Mouse (Mus musculus) midbrain, embryonic 16.5 days (tissue): Measurements from ENCODE around the gene F930015N05Rik. TPM values are rescaled to one million over a fixed set of nuclear protein-coding genes. Genes with fewer than 3 reads are reported as not detected.

ENCODE experiments used
- ATAC-seq: fragments of 200-750 bp; cut with Nextera tagmentation; 2 replicates; pipeline ENCODE4 v1.8.0; 2017; ENCODE audit warnings: moderate TSS enrichment
- H3K27ac ChIP-seq: fragments of 300-500 bp; sonication (generic); 2 replicates; pipeline ENCODE4 v1.5.1; 2014; ENCODE audit warnings: mild to moderate bottlenecking, low read length, mixed read lengths
- H3K27me3 ChIP-seq: fragments of 300-500 bp; sonication (generic); 2 replicates; pipeline ENCODE4 v1.6.1; 2014; ENCODE audit warnings: low read depth, low read length, mixed read lengths; ENCODE audit not compliant: control insufficient read depth, insufficient read depth
- H3K36me3 ChIP-seq: fragments of 300-500 bp; sonication (generic); 2 replicates; pipeline ENCODE4 v1.6.1; 2014; ENCODE audit warnings: mild to moderate bottlenecking, low read length, moderate library complexity, mixed read lengths; ENCODE audit not compliant: control insufficient read depth, insufficient read depth
- H3K4me1 ChIP-seq: fragments of 300-500 bp; sonication (generic); 2 replicates; pipeline ENCODE4 v1.6.1; 2014; ENCODE audit warnings: mild to moderate bottlenecking, low read length, mixed read lengths; ENCODE audit not compliant: control insufficient read depth, insufficient read depth
- H3K4me2 ChIP-seq: fragments of 300-500 bp; sonication (generic); 2 replicates; pipeline ENCODE4 v1.6.1; 2014; ENCODE audit warnings: mild to moderate bottlenecking, low read length, mixed read lengths
- H3K4me3 ChIP-seq: fragments of 300-500 bp; sonication (generic); 2 replicates; pipeline ENCODE4 v1.5.1; 2014; ENCODE audit warnings: low read depth, mild to moderate bottlenecking, low read length, moderate library complexity, mixed read lengths
- H3K9ac ChIP-seq: fragments of 300-500 bp; sonication (generic); 2 replicates; pipeline ENCODE4 v1.6.1; 2014; ENCODE audit warnings: low read depth, low read length, mixed read lengths
- H3K9me3 ChIP-seq: fragments of 300-500 bp; sonication (generic); replicated peaks from 2 replicates; pipeline ENCODE4 v1.6.1; 2014; ENCODE audit warnings: mild to moderate bottlenecking, low read length, mixed read lengths; ENCODE audit not compliant: control insufficient read depth, poor library complexity, severe bottlenecking
- WGBS: fragments of 180-500 bp; shearing (Covaris S2); extraction: QIAGEN DNeasy Blood & Tissue Kit; methylation state at CpG from one replicate; pipeline ENCODE4 v1.1.7; 2014; 5-methylcytosine and 5-hydroxymethylcytosine counted together
- polyA plus RNA-seq: library from polyadenylated mRNA; unstranded; fragments of >200 nt; fragmentation: Nextera tagmentation; extraction: Ambion mirVana; gene quantifications from 2 replicates; pipeline ENCODE4 v1.2.1, GENCODE M21; 2015

The F930015N05Rik gene
- polyA plus RNA-seq, result 0.85 and 1.2 TPM in 2 replicates

DNA sequence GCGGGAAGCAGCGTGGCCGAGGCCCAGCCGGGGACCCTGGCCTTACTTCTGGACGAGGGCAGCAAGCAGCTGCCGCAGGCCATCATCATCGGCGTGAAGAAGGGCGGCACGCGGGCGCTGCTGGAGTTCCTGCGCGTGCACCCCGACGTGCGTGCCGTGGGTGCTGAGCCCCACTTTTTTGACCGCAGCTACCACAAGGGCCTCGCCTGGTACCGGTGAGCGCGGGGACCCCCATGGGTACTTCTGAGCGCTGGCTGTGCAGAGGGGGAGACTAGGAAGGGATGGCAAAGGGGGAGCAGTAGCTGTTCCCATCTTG is at the start of gene F930015N05Rik:
Gene F930015N05Rik, minus strand, starts transcription at position 242 of the 316 bp plus-strand sequence.
- H3K9me3 ChIP-seq, result no peaks in the 10 kb centered on the region
- H3K9ac ChIP-seq, result peak within 1 kb of the TSS; percentile 74
- WGBS, result 1% methylated on average over 24 of the region's 24 CpGs
- peak within 1 kb of the TSS; percentile 95 for H3K4me2 ChIP-seq
- no peak for ATAC-seq
- no peaks in the 10 kb centered on the region for H3K36me3 ChIP-seq
- peaks cover 5% of the 10 kb centered on the region; the same call in 1 of the 2 replicates for H3K27me3 ChIP-seq
- peaks cover 11% of the 10 kb centered on the region for H3K4me1 ChIP-seq
- H3K27ac ChIP-seq, result peak within 1 kb of the TSS; percentile 55
- H3K4me3 ChIP-seq, result peak within 1 kb of the TSS; percentile 60

DNA sequence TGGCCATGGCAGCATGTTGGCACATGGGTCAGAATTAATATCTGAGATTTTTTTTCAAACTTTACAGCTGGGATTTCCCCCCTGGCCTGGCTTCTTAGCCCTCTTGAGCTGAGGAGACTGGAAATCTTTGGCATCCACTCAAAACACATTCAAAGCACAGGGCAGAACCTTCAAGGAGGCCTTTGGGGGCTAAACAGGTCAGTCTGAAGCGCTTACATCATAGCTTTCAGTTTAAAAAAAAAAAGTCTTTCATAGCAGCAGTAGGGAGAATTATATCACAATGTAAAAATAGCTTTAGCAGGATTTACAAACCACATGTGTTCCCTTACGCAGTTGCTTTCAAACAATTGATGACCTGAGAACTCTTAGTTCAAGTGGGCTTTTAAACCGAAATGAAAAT is 45.0 kb upstream of the F930015N05Rik start:
- H3K27ac ChIP-seq, result no peak overlapping the region
- peaks cover 2% of the 10 kb centered on the region; the same call in 1 of the 2 replicates for H3K4me1 ChIP-seq
- WGBS, result 73% methylated on average over 3 of the region's 3 CpGs
- no peaks in the 10 kb centered on the region for H3K27me3 ChIP-seq
- no peak overlapping the region for H3K4me3 ChIP-seq
- ATAC-seq, result no peak
- no peak overlapping the region for H3K4me2 ChIP-seq
- no peaks in the 10 kb centered on the region for H3K36me3 ChIP-seq
- no peaks in the 10 kb centered on the region for H3K9me3 ChIP-seq
- H3K9ac ChIP-seq, result no peak overlapping the region

DNA sequence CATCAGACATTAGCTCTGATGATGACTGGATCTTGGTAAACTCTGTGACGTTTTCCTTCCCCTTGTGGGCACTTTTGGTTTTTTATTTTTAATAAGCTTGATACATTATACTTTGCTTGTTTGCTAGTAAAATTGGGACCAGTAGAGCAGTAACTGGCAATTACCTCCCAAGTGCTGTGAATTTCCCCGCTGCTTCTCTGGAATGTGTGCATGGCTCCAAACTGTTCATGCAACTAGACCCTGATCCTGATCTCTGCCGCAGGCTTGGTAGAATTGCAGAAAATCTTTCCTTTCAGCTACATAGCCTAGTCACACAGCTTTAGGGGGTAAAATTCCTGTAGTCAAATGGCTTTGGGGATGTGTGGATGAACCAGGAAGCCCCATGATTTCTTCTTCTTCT is 37.2 kb upstream of the F930015N05Rik start:
- Histone ChIP-seq H3K27ac (no peak overlapping the region), H3K27me3 (no peaks in the 10 kb centered on the region), H3K36me3 (no peaks in the 10 kb centered on the region), H3K4me2 (no peak overlapping the region), H3K4me3 (no peak overlapping the region), H3K9ac (no peak overlapping the region), H3K4me1 (no peaks in the 10 kb centered on the region), H3K9me3 (no peaks in the 10 kb centered on the region)
- no peak for ATAC-seq
- 94% methylated on average over 3 of the region's 3 CpGs for WGBS

DNA sequence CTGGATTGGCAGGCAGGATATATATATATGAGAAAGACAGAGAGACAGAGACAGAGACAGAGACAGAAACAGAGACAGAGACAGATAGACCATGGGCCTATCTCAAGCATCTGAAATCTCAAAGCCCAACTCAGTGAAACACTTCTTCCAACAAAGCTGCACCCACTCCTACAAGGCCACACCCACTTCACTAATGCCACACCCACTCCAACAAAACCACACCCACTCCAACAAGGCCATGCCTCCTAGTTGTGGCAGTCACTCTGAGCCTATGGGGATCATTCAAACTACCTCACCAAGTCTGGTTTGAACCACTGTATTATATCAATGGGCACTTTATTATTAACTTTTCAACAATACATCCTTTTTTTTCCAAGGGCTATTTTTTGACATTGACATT is 34.2 kb upstream of the F930015N05Rik start:
- Histone ChIP-seq H3K4me1 (no peaks in the 10 kb centered on the region), H3K27me3 (no peaks in the 10 kb centered on the region), H3K27ac (no peak overlapping the region), H3K4me3 (no peak overlapping the region), H3K36me3 (no peaks in the 10 kb centered on the region), H3K9me3 (no peaks in the 10 kb centered on the region), H3K4me2 (no peak overlapping the region), H3K9ac (no peak overlapping the region)
- ATAC-seq, result no peak

DNA sequence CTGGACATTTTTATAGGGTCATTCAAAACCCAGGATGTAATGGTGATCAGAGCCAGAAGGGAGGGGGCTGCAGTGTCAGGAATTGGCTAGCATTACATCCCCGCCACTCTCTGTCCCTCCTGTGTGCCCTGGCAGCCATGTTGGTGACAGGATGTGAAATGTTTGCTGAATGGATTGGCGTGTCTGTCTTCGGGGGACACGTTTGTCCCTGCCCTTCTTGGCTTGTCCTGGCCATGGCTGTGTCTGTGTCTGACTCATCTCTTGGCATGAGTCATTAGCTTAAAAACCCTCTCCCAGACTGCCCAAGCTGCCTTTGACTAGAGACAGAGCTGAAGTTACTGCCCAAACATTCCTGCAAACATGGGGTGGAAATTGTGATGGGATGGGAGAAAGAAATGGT is 32.3 kb upstream of the F930015N05Rik start:
- Histone ChIP-seq H3K27me3 (no peaks in the 10 kb centered on the region), H3K27ac (no peak overlapping the region), H3K9ac (no peak overlapping the region), H3K4me2 (no peak overlapping the region), H3K4me1 (no peaks in the 10 kb centered on the region), H3K36me3 (no peaks in the 10 kb centered on the region), H3K9me3 (no peaks in the 10 kb centered on the region), H3K4me3 (no peak overlapping the region)
- WGBS, result 77% methylated on average over 4 of the region's 4 CpGs
- no peak for ATAC-seq

DNA sequence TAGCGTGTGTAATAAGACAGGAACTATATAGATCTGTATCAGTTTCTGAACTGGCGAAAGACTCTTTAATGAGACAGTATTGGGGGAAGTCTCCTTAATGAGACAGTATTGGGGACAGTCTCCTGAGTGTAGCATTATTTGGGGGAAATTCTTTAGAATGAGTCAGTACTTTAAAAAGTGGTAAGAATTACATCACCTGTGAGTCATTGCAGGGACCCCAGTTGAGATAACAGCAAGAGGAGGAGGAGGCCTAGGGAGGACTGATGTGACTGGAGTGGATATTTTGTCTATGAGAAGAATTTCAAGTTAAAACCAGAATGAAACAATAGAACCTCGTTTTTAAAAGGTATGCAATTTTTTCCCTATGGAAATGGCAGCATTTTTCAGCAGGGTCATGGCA is 25.3 kb upstream of the F930015N05Rik start:
- Histone ChIP-seq H3K4me2 (no peak overlapping the region), H3K9ac (no peak overlapping the region), H3K36me3 (no peaks in the 10 kb centered on the region), H3K4me1 (no peaks in the 10 kb centered on the region), H3K4me3 (no peak overlapping the region), H3K9me3 (no peaks in the 10 kb centered on the region), H3K27me3 (no peaks in the 10 kb centered on the region), H3K27ac (no peak overlapping the region)
- ATAC-seq, result no peak
- WGBS, result 84% methylated on average over 3 of the region's 3 CpGs

DNA sequence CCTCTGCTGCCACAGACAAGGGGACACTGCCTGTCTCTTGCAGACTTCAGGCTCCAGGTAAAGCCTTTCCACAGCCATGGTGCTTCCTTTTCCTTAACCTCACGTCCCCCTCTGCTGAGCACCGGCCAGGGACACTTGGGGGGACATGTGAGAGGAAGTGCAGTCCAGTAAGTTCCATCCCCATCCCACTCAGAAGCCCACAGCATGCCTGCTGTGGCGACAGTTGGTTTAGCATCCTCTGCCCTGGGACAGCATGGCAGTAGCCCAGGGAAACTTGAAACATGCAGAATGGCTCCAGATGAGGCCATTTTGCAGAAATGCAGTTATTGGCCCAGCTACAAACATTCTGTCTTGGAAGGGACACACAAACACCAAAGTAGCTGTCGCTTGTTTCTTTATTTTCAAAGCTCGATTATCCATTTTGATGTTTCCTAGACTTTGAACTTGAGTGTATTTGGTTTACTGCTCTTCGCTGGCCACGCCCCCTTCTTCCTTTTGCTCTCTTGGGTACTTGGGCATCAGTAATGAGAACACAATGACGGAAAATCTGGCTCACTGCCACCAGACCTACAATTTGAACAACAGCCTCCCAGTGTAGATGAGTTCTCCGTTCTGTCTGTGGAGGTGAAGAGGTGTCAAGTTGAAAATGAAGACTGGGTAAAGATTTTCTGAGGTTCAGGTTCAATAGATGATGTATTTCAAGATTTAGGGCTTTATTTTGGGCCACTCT is 12.3 kb upstream of the F930015N05Rik start:
- Histone ChIP-seq H3K4me3 (no peak overlapping the region), H3K9me3 (no peaks in the 10 kb centered on the region), H3K4me2 (no peak overlapping the region), H3K27me3 (no peaks in the 10 kb centered on the region), H3K36me3 (no peaks in the 10 kb centered on the region), H3K27ac (no peak overlapping the region), H3K9ac (no peak overlapping the region), H3K4me1 (peaks cover 3% of the 10 kb centered on the region; the same call in 1 of the 2 replicates)
- WGBS, result 65% methylated on average over 9 of the region's 9 CpGs
- no peak for ATAC-seq

DNA sequence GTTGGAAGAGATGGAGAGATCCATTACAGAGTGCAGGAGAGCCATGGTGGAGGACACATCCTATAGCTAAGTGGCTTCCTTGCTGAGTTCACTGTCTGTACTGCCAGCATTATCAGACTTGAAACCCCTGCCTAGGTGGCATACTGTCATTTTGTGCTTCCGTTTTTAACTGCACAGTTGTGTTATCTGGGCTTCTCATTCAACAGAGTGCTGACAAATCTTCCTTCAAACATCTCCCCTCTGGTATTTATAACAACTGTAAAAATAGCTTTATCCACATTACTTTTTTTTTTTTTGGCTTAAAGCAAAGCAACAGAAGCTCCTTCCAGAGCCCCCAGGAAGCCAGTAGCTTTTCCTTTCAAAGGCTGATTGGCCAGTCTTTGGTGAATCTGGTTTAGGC is 8.8 kb upstream of the F930015N05Rik start:
- Histone ChIP-seq H3K9ac (no peak overlapping the region), H3K4me1 (peaks cover 6% of the 10 kb centered on the region; the same call in 1 of the 2 replicates), H3K9me3 (no peaks in the 10 kb centered on the region), H3K27me3 (no peaks in the 10 kb centered on the region), H3K36me3 (no peaks in the 10 kb centered on the region), H3K4me2 (no peak overlapping the region), H3K4me3 (no peak overlapping the region), H3K27ac (no peak overlapping the region)
- ATAC-seq, result no peak
- WGBS, result 83% methylated on average over 1 of the region's 1 CpGs

DNA sequence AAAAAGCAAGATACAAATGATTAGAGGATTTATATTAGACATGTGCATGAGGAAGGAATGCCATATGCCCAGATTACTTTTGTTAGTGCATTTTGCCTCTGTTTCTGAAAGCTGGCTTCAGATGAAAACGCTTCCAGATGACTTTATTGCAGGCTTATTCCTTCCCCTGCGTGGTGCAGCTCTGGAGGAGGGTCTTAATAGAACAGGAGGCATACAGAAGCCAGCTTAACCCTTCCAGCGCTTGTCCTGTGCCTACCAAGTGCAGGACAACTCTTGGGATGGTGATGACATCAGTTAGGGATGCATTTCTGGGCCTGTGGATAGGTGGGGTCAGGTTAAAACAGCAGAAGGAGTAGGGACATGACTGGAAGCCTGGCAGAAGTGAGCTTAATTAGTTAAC is 6.2 kb upstream of the F930015N05Rik start:
- no peak overlapping the region for H3K4me3 ChIP-seq
- no peaks in the 10 kb centered on the region for H3K9me3 ChIP-seq
- no peaks in the 10 kb centered on the region for H3K36me3 ChIP-seq
- H3K4me2 ChIP-seq, result no peak overlapping the region
- H3K27ac ChIP-seq, result no peak overlapping the region
- no peak for ATAC-seq
- no peak overlapping the region for H3K9ac ChIP-seq
- peaks cover 4% of the 10 kb centered on the region; the same call in 1 of the 2 replicates for H3K4me1 ChIP-seq
- WGBS, result 38% methylated on average over 3 of the region's 3 CpGs
- H3K27me3 ChIP-seq, result peaks cover 3% of the 10 kb centered on the region; the same call in 1 of the 2 replicates
